Mouse (Mus musculus) neutrophil, adult 83 days (primary cell): ENCODE measurements around the gene Defa21. TPM values are rescaled to one million over a fixed set of nuclear protein-coding genes. Genes with fewer than 3 reads are reported as not detected.

ENCODE experiments used
- total RNA-seq, 2 experiments: library from RNA; stranded (reverse); gene quantifications; one replicate each; pipeline ENCODE4 v1.2.4; 2023

The Defa21 gene
- not detected for total RNA-seq

GRCm38 (mm10) chr8:21025245-21025644, at the start of gene Defa21:
Defa21 (plus strand) TSS chr8:21025545.

GRCm38 (mm10) chr8:21054747-21055146, 29.4 kb downstream of the Defa21 start, which contains the start of gene Defa23:
Defa23 (plus strand) TSS chr8:21055047.

GRCm38 (mm10) chr8:21064738-21065137, 39.4 kb downstream of the Defa21 start, which contains the start of gene Defa35:
Defa35 (plus strand) TSS chr8:21065038.

Other genes starting within 250 kb of the Defa21 start
- not detected for gene Defb33, start 132.9 kb upstream of the Defa21 start, total RNA-seq
- gene Gm15056, start 122.9 kb upstream of the Defa21 start, total RNA-seq, result not detected
- not detected for gene Gm6040, start 103.5 kb upstream of the Defa21 start, total RNA-seq
- gene AY761185, start 80.8 kb upstream of the Defa21 start, total RNA-seq, result not detected
- not detected for gene Defa23, start 29.5 kb downstream of the Defa21 start, total RNA-seq
- not detected for gene Defa35, start 39.5 kb downstream of the Defa21 start, total RNA-seq
- gene Defa25, start 58.9 kb downstream of the Defa21 start, total RNA-seq, result not detected
- not detected for gene Gm14851, start 70.5 kb downstream of the Defa21 start, total RNA-seq
- not detected for gene Defa30, start 109.1 kb downstream of the Defa21 start, total RNA-seq
- gene Defa22, start 136.7 kb downstream of the Defa21 start, total RNA-seq, result not detected
- not detected for gene Defa31, start 166.1 kb downstream of the Defa21 start, total RNA-seq
- gene Gm15293, start 176.0 kb downstream of the Defa21 start, total RNA-seq, result not detected
- not detected for gene Gm15292, start 224.2 kb downstream of the Defa21 start, total RNA-seq